Mouse (Mus musculus): ENCODE data around the gene Lsm12. TPM values are rescaled to one million over a fixed set of nuclear protein-coding genes. Genes with fewer than 3 reads are reported as not detected.

Lsm12 gene
- polyA plus RNA-seq, 1 experiment: 124 TPM

DNA sequence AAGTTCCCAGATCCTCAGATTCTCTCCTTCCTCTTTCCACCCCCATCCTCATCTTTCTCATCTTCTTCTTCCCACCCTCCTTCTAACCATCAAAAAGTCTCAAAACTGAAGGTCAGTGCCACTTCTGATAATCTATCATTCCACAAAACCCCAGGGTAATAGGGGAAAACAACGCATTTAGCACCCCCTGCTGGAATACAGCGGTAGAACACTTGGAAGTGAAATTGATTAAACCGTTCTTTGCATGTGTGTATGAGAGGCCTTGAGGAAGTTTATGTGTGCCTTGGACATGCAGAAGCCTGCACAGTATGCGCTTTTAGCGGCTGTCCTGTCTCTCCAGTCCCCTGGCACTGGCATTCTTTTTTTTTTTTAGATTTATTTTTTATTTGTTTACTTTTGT, 44.6 kb downstream of the Lsm12 start:
- Histone ChIP-seq H3K4me1 (ENCODE audit: control insufficient read depth, insufficient read depth, low read length) (no peaks in the 10 kb centered on the region), H3K27ac (ENCODE audit: insufficient read depth, low read length) (no peak overlapping the region), H3K4me3 (ENCODE audit: insufficient read depth, low read length) (no peak overlapping the region)
- no peak for TF ChIP-seq POLR2A (IDR thresholded peaks at IDR 0.05; ENCODE audit: low read depth, low read length)
- TF ChIP-seq CTCF (IDR thresholded peaks at IDR 0.05; ENCODE audit: borderline replicate concordance, insufficient read depth, low read length): no peak

GRCm38 (mm10) chr11:102138447-102138740, 46.7 kb downstream of the Lsm12 start:
- H3K4me1 ChIP-seq (ENCODE audit: control insufficient read depth, insufficient read depth, low read length): no peaks in the 10 kb centered on the region
- TF ChIP-seq CTCF (IDR thresholded peaks at IDR 0.05; ENCODE audit: borderline replicate concordance, insufficient read depth, low read length): peak; percentile 96
- no peak for TF ChIP-seq POLR2A (IDR thresholded peaks at IDR 0.05; ENCODE audit: low read depth, low read length)
- H3K27ac ChIP-seq (ENCODE audit: insufficient read depth, low read length): no peak overlapping the region
- no peak overlapping the region for H3K4me3 ChIP-seq (ENCODE audit: insufficient read depth, low read length)

- no peak overlapping the region for H3K27ac ChIP-seq (ENCODE audit: insufficient read depth, low read length)
- no peak for TF ChIP-seq POLR2A (IDR thresholded peaks at IDR 0.05; ENCODE audit: low read depth, low read length)
- TF ChIP-seq CTCF (IDR thresholded peaks at IDR 0.05; ENCODE audit: borderline replicate concordance, insufficient read depth, low read length): no peak
- H3K4me1 ChIP-seq (ENCODE audit: control insufficient read depth, insufficient read depth, low read length): no peaks in the 10 kb centered on the region
- H3K4me3 ChIP-seq (ENCODE audit: insufficient read depth, low read length): no peak overlapping the region
Measured at GRCm38 (mm10) chr11:102137625-102138446, 47.3 kb downstream of the Lsm12 start.

GRCm38 (mm10) chr11:102134516-102134915, 50.6 kb downstream of the Lsm12 start:
- TF ChIP-seq POLR2A (IDR thresholded peaks at IDR 0.05; ENCODE audit: low read depth, low read length): no peak
- no peak overlapping the region for H3K4me3 ChIP-seq (ENCODE audit: insufficient read depth, low read length)

DNA sequence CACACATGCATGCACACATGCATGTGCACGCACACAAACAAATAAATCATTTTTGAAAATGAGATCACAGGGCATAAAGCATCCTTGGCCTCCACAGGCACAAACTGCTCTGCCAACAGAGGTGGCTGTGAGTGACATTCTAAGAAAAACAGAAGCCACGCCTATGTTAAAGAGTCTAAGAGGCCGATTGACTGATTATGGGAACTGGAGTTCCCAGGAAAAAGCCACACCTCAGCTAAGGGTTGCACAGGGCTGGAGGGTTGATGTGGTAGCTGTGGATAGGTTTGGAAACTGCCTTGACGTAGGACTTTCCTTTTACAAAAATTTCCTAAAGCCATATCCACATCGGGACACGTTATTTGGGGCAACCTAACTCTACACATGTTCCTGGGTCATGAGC, 67.7 kb downstream of the Lsm12 start:
- H3K27ac ChIP-seq (ENCODE audit: insufficient read depth, low read length): no peak overlapping the region
- TF ChIP-seq CTCF (IDR thresholded peaks at IDR 0.05; ENCODE audit: borderline replicate concordance, insufficient read depth, low read length): no peak
- TF ChIP-seq POLR2A (IDR thresholded peaks at IDR 0.05; ENCODE audit: low read depth, low read length): no peak
- no peaks in the 10 kb centered on the region for H3K4me1 ChIP-seq (ENCODE audit: control insufficient read depth, insufficient read depth, low read length)
- H3K4me3 ChIP-seq (ENCODE audit: insufficient read depth, low read length): no peak overlapping the region

More at GRCm38 (mm10) chr11:102134516-102134915, 50.6 kb downstream of the Lsm12 start:
- no peaks in the 10 kb centered on the region for H3K4me1 ChIP-seq (ENCODE audit: control insufficient read depth, insufficient read depth, low read length)
- H3K27ac ChIP-seq (ENCODE audit: insufficient read depth, low read length): no peak overlapping the region

DNA sequence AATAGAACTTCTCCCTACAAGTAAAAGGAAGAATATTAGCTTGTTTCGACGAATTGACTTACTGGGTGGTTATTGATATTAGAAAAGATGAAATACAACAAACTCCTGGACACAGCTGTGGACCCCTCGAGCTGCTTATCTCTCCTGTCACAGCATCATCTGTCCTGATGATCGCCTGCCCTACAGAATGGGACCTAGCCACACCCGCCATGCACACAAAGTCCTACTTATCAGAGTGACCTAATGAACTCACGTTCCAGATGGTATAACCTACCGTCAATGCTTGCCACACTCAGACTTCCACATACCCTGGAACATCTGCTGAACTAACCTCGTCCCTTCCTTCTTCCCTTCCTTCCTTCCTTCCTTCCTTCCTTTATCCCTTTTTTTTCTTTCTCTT, 68.9 kb downstream of the Lsm12 start:
- H3K27ac ChIP-seq (ENCODE audit: insufficient read depth, low read length): no peak overlapping the region
- no peak overlapping the region for H3K4me3 ChIP-seq (ENCODE audit: insufficient read depth, low read length)
- no peaks in the 10 kb centered on the region for H3K4me1 ChIP-seq (ENCODE audit: control insufficient read depth, insufficient read depth, low read length)
- TF ChIP-seq CTCF (IDR thresholded peaks at IDR 0.05; ENCODE audit: borderline replicate concordance, insufficient read depth, low read length) (no peak), POLR2A (IDR thresholded peaks at IDR 0.05; ENCODE audit: low read depth, low read length) (no peak)

Other genes starting within 250 kb of the Lsm12 start
- gene Sost, start 218.3 kb downstream of the Lsm12 start, polyA plus RNA-seq (2011; ENCODE audit: insufficient read length, low read depth, missing spikeins): not detected in 2 replicates
- gene Cfap97d1, start 201.0 kb downstream of the Lsm12 start, polyA plus RNA-seq (2011; ENCODE audit: insufficient read length, low read depth, missing spikeins): not detected in 2 replicates
- gene Dusp3, start 198.3 kb downstream of the Lsm12 start, polyA plus RNA-seq (2011; ENCODE audit: insufficient read length, low read depth, missing spikeins): 34.8 and 49.4 TPM in 2 replicates
- 0.40 and 0.42 TPM in 2 replicates for gene Mpp3, start 156.8 kb downstream of the Lsm12 start, polyA plus RNA-seq (2011; ENCODE audit: insufficient read length, low read depth, missing spikeins)
- not detected in 2 replicates for gene Cd300lg, start 143.8 kb downstream of the Lsm12 start, polyA plus RNA-seq (2011; ENCODE audit: insufficient read length, low read depth, missing spikeins)
- 6.8 and 6.9 TPM in 2 replicates for gene Mpp2, start 96.8 kb downstream of the Lsm12 start, polyA plus RNA-seq (2011; ENCODE audit: insufficient read length, low read depth, missing spikeins)
- not detected in 2 replicates for gene Ppy, start 84.0 kb downstream of the Lsm12 start, polyA plus RNA-seq (2011; ENCODE audit: insufficient read length, low read depth, missing spikeins)
- not detected in 2 replicates for gene Pyy, start 77.5 kb downstream of the Lsm12 start, polyA plus RNA-seq (2011; ENCODE audit: insufficient read length, low read depth, missing spikeins)
- not detected in 2 replicates for gene Nags, start 39.8 kb downstream of the Lsm12 start, polyA plus RNA-seq (2011; ENCODE audit: insufficient read length, low read depth, missing spikeins)
- gene Tmem101, start 28.9 kb downstream of the Lsm12 start, polyA plus RNA-seq (2011; ENCODE audit: insufficient read length, low read depth, missing spikeins): 11.2 and 14.9 TPM in 2 replicates
- gene G6pc3, start 4.3 kb upstream of the Lsm12 start, polyA plus RNA-seq (2011; ENCODE audit: insufficient read length, low read depth, missing spikeins): 37.9 and 40.0 TPM in 2 replicates
- 47.8 and 54.9 TPM in 2 replicates for gene Hdac5, start 44.9 kb upstream of the Lsm12 start, polyA plus RNA-seq (2011; ENCODE audit: insufficient read length, low read depth, missing spikeins)
- 6.5 and 10.2 TPM in 2 replicates for gene BC030867, start 63.6 kb upstream of the Lsm12 start, polyA plus RNA-seq (2011; ENCODE audit: insufficient read length, low read depth, missing spikeins)
- 0.37 and 0.45 TPM in 2 replicates for gene Asb16, start 83.4 kb upstream of the Lsm12 start, polyA plus RNA-seq (2011; ENCODE audit: insufficient read length, low read depth, missing spikeins)
- gene Tmub2, start 99.6 kb upstream of the Lsm12 start, polyA plus RNA-seq (2011; ENCODE audit: insufficient read length, low read depth, missing spikeins): 37.7 and 44.6 TPM in 2 replicates
- 50.7 and 55.6 TPM in 2 replicates for gene Atxn7l3, start 111.3 kb upstream of the Lsm12 start, polyA plus RNA-seq (2011; ENCODE audit: insufficient read length, low read depth, missing spikeins)
- gene Ubtf, start 134.4 kb upstream of the Lsm12 start, polyA plus RNA-seq (2011; ENCODE audit: insufficient read length, low read depth, missing spikeins): 75.5 and 102 TPM in 2 replicates
- not detected in 2 replicates for gene Slc4a1, start 180.9 kb upstream of the Lsm12 start, polyA plus RNA-seq (2011; ENCODE audit: insufficient read length, low read depth, missing spikeins)
- 0.86 TPM in 1 of 2 replicates, not detected in the other for gene Rundc3a, start 208.1 kb upstream of the Lsm12 start, polyA plus RNA-seq (2011; ENCODE audit: insufficient read length, low read depth, missing spikeins)
- 164 and 174 TPM in 2 replicates for gene Slc25a39, start 222.7 kb upstream of the Lsm12 start, polyA plus RNA-seq (2011; ENCODE audit: insufficient read length, low read depth, missing spikeins)
- gene Grn, start 245.0 kb upstream of the Lsm12 start, polyA plus RNA-seq (2011; ENCODE audit: insufficient read length, low read depth, missing spikeins): 226 and 252 TPM in 2 replicates

Measured in embryonic fibroblast, embryonic 13.5 days (primary cell).